Mouse (Mus musculus): ENCODE data around the gene Arid1a. TPM values are rescaled to one million over a fixed set of nuclear protein-coding genes. Genes with fewer than 3 reads are reported as not detected.
"Not testable (repeated sequence)": the region's sequence is repeated elsewhere in the genome, so short reads cannot be mapped to it uniquely, and the experiment has no call there.

Arid1a gene
- polyA plus RNA-seq, 1 experiment = 43.7 TPM

DNA sequence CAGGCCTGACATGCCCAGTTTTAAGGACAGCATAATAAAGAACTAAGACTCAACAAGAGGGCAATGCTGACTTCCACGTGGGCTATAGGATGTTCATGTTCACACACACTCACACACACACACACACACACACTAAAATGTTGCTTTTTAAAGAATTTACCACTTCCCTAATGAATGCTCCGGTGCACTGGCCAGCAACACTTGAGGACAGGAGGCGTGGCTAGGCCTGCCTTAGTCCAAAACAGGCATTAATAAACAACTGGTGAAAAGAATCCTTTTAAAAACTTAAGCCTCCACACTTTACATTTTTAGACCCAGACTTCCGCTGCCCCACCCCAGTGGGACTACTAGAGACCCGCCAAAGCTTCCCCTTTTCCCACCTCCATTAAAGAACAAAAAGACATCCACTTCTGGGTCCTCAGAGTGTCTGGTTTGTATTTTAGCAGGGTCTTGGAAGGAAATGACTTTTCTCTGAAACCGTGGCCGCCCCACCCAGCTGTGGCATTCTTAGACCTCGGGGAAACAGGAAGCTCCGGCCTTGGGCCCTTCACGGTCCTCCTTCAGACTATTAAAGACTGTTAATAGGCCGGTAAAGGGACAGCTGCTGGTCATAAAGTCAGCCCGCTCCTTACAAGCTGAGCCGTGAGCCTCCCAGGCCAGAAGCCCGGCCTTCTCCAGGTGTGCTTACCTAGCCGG is 96.9 kb downstream of the Arid1a start:
- no peaks in the 10 kb centered on the region for H3K27me3 ChIP-seq (replicated peaks; ENCODE audit: control insufficient read depth, insufficient read depth, low read length)
- peak overlapping the region; percentile 49 for H3K4me3 ChIP-seq (ENCODE audit: insufficient read depth, low read depth, low read length)
- peaks cover 18% of the 10 kb centered on the region for H3K4me1 ChIP-seq (ENCODE audit: control insufficient read depth, insufficient read depth, low read length)
- no peaks in the 10 kb centered on the region for H3K36me3 ChIP-seq (ENCODE audit: control insufficient read depth, insufficient read depth, low read length)
- WGBS = 2% methylated on average over 15 of the region's 15 CpGs
- peak overlapping the region; percentile 98 for H3K27ac ChIP-seq (ENCODE audit: insufficient read depth, low read depth, low read length)
- TF ChIP-seq POLR2A (IDR thresholded peaks at IDR 0.05; ENCODE audit: low read depth, low read length) (no peak), CTCF (conservative IDR thresholded peaks at IDR 0.05; ENCODE audit: insufficient read depth, insufficient read length, low read depth, low read length) (no peak)
- peak; percentile 90 for DNase-seq

- Histone ChIP-seq H3K4me3 (ENCODE audit: insufficient read depth, low read depth, low read length) (peak overlapping the region; percentile 49; the same call in 1 of the 2 replicates), H3K27me3 (replicated peaks; ENCODE audit: control insufficient read depth, insufficient read depth, low read length) (no peaks in the 10 kb centered on the region), H3K27ac (ENCODE audit: insufficient read depth, low read depth, low read length) (peak overlapping the region; percentile 98), H3K4me1 (ENCODE audit: control insufficient read depth, insufficient read depth, low read length) (peaks cover 18% of the 10 kb centered on the region), H3K36me3 (ENCODE audit: control insufficient read depth, insufficient read depth, low read length) (no peaks in the 10 kb centered on the region)
- WGBS = 43% methylated on average over 2 of the region's 2 CpGs
- no peak for TF ChIP-seq CTCF (conservative IDR thresholded peaks at IDR 0.05; ENCODE audit: insufficient read depth, insufficient read length, low read depth, low read length)
- no peak for TF ChIP-seq POLR2A (IDR thresholded peaks at IDR 0.05; ENCODE audit: low read depth, low read length)
- DNase-seq = peak; percentile 42
These were observed 97.8 kb downstream of the Arid1a start for GRCm38 (mm10) chr4:133658729-133659128.

GRCm38 (mm10) chr4:133657829-133658458 is 98.6 kb downstream of the Arid1a start:
- no peak overlapping the region for H3K4me3 ChIP-seq (ENCODE audit: insufficient read depth, low read depth, low read length)
- 72% methylated on average over 5 of the region's 5 CpGs for WGBS
- TF ChIP-seq CTCF (conservative IDR thresholded peaks at IDR 0.05; ENCODE audit: insufficient read depth, insufficient read length, low read depth, low read length) (no peak), POLR2A (IDR thresholded peaks at IDR 0.05; ENCODE audit: low read depth, low read length) (no peak)
- peaks cover 18% of the 10 kb centered on the region for H3K4me1 ChIP-seq (ENCODE audit: control insufficient read depth, insufficient read depth, low read length)
- H3K27ac ChIP-seq (ENCODE audit: insufficient read depth, low read depth, low read length) = no peak overlapping the region
- no peaks in the 10 kb centered on the region for H3K27me3 ChIP-seq (replicated peaks; ENCODE audit: control insufficient read depth, insufficient read depth, low read length)
- H3K36me3 ChIP-seq (ENCODE audit: control insufficient read depth, insufficient read depth, low read length) = no peaks in the 10 kb centered on the region
- DNase-seq = no peak

DNA sequence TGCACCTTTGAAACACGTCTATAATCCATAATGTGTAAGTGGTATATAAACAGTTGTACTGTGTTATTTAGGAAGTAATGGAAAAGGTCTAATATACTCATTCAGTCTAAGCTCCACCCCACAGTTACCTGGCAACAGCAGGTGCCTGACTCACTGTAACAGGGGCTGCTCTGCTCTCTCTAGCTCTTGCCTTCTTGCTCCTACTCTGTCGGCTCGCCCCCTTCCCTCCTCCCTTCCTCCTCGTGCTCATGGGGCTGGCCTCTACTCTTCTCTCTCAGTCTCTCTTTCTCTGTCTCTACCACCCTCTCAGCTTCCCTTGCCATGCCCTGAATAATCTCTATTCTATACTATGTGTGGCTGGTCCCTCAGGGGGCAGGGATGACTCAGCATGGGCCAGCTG is 99.6 kb downstream of the Arid1a start:
- no peak for DNase-seq
- no peaks in the 10 kb centered on the region for H3K36me3 ChIP-seq (ENCODE audit: control insufficient read depth, insufficient read depth, low read length)
- H3K27me3 ChIP-seq (replicated peaks; ENCODE audit: control insufficient read depth, insufficient read depth, low read length) = no peaks in the 10 kb centered on the region
- H3K4me3 ChIP-seq (ENCODE audit: insufficient read depth, low read depth, low read length) = no peak overlapping the region
- H3K4me1 ChIP-seq (ENCODE audit: control insufficient read depth, insufficient read depth, low read length) = peaks cover 18% of the 10 kb centered on the region
- 17% methylated on average over 4 of the region's 4 CpGs for WGBS
- no peak for TF ChIP-seq CTCF (conservative IDR thresholded peaks at IDR 0.05; ENCODE audit: insufficient read depth, insufficient read length, low read depth, low read length)
- no peak for TF ChIP-seq POLR2A (IDR thresholded peaks at IDR 0.05; ENCODE audit: low read depth, low read length)
- no peak overlapping the region for H3K27ac ChIP-seq (ENCODE audit: insufficient read depth, low read depth, low read length)

- 38% methylated on average over 4 of the region's 4 CpGs for WGBS
- Histone ChIP-seq H3K4me1 (ENCODE audit: control insufficient read depth, insufficient read depth, low read length) (peaks cover 18% of the 10 kb centered on the region), H3K36me3 (ENCODE audit: control insufficient read depth, insufficient read depth, low read length) (no peaks in the 10 kb centered on the region), H3K27ac (ENCODE audit: insufficient read depth, low read depth, low read length) (peak overlapping the region; percentile 48; the same call in 1 of the 2 replicates), H3K27me3 (replicated peaks; ENCODE audit: control insufficient read depth, insufficient read depth, low read length) (no peaks in the 10 kb centered on the region), H3K4me3 (ENCODE audit: insufficient read depth, low read depth, low read length) (no peak overlapping the region)
- TF ChIP-seq POLR2A (IDR thresholded peaks at IDR 0.05; ENCODE audit: low read depth, low read length) = no peak
- no peak for TF ChIP-seq CTCF (conservative IDR thresholded peaks at IDR 0.05; ENCODE audit: insufficient read depth, insufficient read length, low read depth, low read length)
- DNase-seq = peak; percentile 87
These were observed 100.3 kb downstream of the Arid1a start for GRCm38 (mm10) chr4:133656294-133656693.

- H3K36me3 ChIP-seq (ENCODE audit: control insufficient read depth, insufficient read depth, low read length); H3K4me3 ChIP-seq (ENCODE audit: insufficient read depth, low read depth, low read length); H3K27ac ChIP-seq (ENCODE audit: insufficient read depth, low read depth, low read length); H3K27me3 ChIP-seq (replicated peaks; ENCODE audit: control insufficient read depth, insufficient read depth, low read length); H3K4me1 ChIP-seq (ENCODE audit: control insufficient read depth, insufficient read depth, low read length); DNase-seq: not testable (repeated sequence)
- whole genome bisulfite sequencing = 97% methylated on average over 5 of the region's 5 CpGs
These were observed 102.5 kb downstream of the Arid1a start for GRCm38 (mm10) chr4:133654070-133654469.

GRCm38 (mm10) chr4:133652746-133653145 is 103.8 kb downstream of the Arid1a start:
- Histone ChIP-seq H3K4me3 (ENCODE audit: insufficient read depth, low read depth, low read length) (no peak overlapping the region), H3K27ac (ENCODE audit: insufficient read depth, low read depth, low read length) (no peak overlapping the region), H3K36me3 (ENCODE audit: control insufficient read depth, insufficient read depth, low read length) (no peaks in the 10 kb centered on the region), H3K4me1 (ENCODE audit: control insufficient read depth, insufficient read depth, low read length) (peaks cover 4% of the 10 kb centered on the region), H3K27me3 (replicated peaks; ENCODE audit: control insufficient read depth, insufficient read depth, low read length) (no peaks in the 10 kb centered on the region)
- 89% methylated on average over 10 of the region's 10 CpGs for WGBS
- DNase-seq = no peak
- no peak for TF ChIP-seq POLR2A (IDR thresholded peaks at IDR 0.05; ENCODE audit: low read depth, low read length)
